8 mouse cellular contexts compared by ENCODE assay signal in genomic region chr13:43478586-43478985, GRCm38 (mm10). TPM values are rescaled to one million over a fixed set of nuclear protein-coding genes. Genes with fewer than 3 reads are reported as not detected.
DNase-seq lines count a peak whose midpoint lies in the region.

No protein-coding gene starts in this region.

- DNase-seq in adrenal gland, adult 2 months = peak; percentile 65
- no peak for DNase-seq in adrenal gland, adult 8-10 months
- peak; percentile 62 for DNase-seq in 416B (ENCODE audit: low read depth)
- peak; percentile 54 for DNase-seq in fibroblast of lung, adult 2 months (ENCODE audit: low read depth)
- peak; percentile 50 for DNase-seq in induced T-regulatory cell, adult 2 months (ENCODE audit: low read depth)
- peak; percentile 52 for DNase-seq in lung, postnatal 25 days (ENCODE audit: low spot score)
- DNase-seq in right cerebral cortex, postnatal 14 days = no peak
- DNase-seq in left cerebral cortex, adult 11 months (ENCODE audit: low spot score) = no peak

RNA-seq across cellular contexts. Expression of gene Ranbp9, which starts 2.5 kb away (rescaled TPM):
- 10 to 100 TPM; 54.0 to 82.3 TPM for total RNA-seq in adrenal gland, adult 2 months (2021)
- polyA plus RNA-seq in adrenal gland, adult 2 months (2012; rRNA removed) = 26.0 and 50.8 TPM in 2 replicates
- total RNA-seq in adrenal gland, adult 8-10 months (2022) = 10 to 100 TPM; 55.1 to 70.8 (median 61.1) TPM

Comparison
In these comparisons a context has a peak if more than half of its experiments do, and no peak if none do; other contexts are left out.
1. DNase-seq: peak in adrenal gland, adult 2 months (single experiment), 416B (single experiment), fibroblast of lung, adult 2 months (single experiment), induced T-regulatory cell, adult 2 months (single experiment) and lung, postnatal 25 days (single experiment); none in adrenal gland, adult 8-10 months (single experiment), right cerebral cortex, postnatal 14 days (single experiment) and left cerebral cortex, adult 11 months (single experiment).